Mouse (Mus musculus) adrenal gland, postnatal 25 days (tissue): ENCODE measurements around the gene Rps5. TPM values are rescaled to one million over a fixed set of nuclear protein-coding genes. Genes with fewer than 3 reads are reported as not detected.
"Not testable (repeated sequence)": the region's sequence is repeated elsewhere in the genome, so short reads cannot be mapped to it uniquely, and the experiment has no call there.

ENCODE experiments used
- DNase-seq: peaks from one replicate; pipeline ENCODE4 v3.0.0; 2021; ENCODE audit warnings: mixed read lengths
- total RNA-seq: library from RNA; stranded (reverse); gene quantifications from 2 replicates; pipeline ENCODE4 v1.2.3, GENCODE M21; 2021

Rps5 gene
- total RNA-seq, 1 experiment from 2014 or later = 881 TPM

DNA sequence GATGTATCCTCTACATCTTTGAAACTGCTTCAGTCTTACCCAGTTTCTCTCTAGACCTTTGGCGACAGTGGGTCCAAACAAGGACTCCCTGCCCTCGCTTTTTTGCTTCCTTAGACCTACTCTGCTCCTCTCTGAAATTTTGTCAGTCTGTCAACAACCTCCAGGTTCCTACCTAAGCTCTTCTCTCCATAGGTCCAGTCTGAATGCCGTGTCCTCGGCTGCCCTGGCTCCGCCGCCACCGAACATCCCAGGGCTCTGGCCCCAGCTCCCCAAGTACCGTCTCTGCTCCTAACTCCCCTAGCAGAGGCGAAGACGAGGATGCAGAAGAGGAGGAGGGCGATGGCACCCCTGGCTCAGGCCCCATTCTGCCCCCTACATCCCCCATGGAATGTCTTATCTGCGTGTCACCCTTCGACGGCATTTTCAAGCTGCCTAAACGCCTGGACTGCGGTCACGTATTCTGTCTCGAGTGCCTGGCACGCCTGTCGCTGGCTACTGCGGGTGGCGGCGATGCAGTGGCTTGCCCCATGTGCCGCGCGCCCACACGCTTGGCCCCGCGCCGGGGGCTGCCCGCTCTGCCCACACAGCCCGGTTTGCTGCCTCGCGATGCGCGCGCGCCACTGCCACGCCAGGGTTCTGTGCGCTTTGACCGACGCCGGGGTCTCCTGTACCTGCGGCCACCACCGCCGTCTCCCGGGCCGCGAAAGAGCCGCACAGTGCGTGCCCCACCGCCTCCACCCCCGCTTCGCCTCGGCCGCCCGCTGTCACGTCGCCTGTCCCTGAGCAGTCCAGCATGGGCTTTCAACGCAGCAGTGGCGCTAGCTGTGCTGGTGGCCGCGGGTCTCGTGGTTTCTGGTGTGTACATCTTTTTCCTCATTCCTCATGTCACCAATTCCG, 5.9 kb downstream of the Rps5 start:
- DNase-seq = peak; percentile 31

- DNase-seq = no peak
These were observed 11.6 kb downstream of the Rps5 start for GRCm38 (mm10) chr7:12933615-12934140.

- no peak for DNase-seq
These were observed 12.7 kb downstream of the Rps5 start for GRCm38 (mm10) chr7:12934808-12935207.

- not testable (repeated sequence) for DNase-seq
These were observed 15.2 kb downstream of the Rps5 start for GRCm38 (mm10) chr7:12937254-12937803.

GRCm38 (mm10) chr7:12940599-12940998, 18.5 kb downstream of the Rps5 start:
- DNase-seq = no peak

- DNase-seq = no peak
These were observed 21.4 kb downstream of the Rps5 start for GRCm38 (mm10) chr7:12943488-12943887.

DNA sequence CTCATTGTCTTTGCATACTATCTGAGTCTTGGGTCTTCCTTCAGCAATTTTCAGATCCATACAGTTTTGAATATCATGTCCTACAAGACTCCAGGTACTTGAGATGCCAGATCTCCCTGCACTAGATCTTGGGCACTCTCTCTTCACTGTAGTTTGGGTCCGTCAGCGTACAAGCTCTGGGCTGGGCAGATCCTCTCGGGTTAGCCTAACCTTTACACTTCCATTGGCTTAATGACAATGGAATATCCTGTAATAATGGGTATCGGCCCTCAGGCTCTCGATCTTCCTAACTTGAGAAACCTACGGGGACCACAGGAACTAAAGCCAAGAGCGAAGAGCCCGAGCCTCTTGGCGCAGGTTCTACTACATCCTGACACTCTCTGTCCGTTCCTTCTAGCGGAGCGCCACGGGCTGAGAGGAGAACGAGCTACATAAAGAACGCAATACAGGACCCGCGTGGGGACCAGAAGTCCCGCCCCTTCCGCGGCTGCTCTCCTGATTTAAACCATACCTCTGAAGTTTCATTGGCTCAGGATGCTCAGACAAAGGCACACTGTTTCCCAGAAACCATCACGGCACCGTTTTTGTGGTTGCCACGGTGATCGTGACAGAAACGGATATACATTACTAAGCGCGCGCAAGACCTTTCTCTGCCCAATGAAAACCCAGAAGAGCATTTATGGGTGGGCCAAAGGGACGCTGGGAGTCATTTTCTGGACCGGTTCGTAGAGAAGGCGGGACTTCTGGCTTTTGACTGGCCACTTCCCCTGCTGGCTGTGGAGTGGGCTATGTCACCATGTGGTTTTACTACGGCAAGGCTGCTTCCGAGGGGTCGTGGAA, 27.2 kb downstream of the Rps5 start:
- peak; percentile 88 for DNase-seq

DNA sequence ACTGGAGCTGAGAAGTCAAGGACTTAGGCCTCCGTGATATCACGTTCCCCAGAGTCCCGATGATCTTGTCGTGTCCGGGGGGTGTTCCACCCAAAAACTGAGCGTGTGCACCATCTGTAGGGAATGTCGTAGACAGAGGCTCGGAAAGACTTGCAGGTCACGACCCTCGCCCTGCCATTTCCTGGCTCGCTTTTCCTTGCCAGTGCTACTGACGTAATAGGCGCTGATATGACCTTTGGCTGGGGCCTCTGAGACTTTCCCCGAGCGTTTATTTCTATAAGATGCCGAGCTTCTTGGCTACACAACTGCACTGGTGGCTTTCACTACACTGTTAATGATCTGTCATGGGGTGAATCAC, 27.8 kb downstream of the Rps5 start:
- no peak for DNase-seq

DNA sequence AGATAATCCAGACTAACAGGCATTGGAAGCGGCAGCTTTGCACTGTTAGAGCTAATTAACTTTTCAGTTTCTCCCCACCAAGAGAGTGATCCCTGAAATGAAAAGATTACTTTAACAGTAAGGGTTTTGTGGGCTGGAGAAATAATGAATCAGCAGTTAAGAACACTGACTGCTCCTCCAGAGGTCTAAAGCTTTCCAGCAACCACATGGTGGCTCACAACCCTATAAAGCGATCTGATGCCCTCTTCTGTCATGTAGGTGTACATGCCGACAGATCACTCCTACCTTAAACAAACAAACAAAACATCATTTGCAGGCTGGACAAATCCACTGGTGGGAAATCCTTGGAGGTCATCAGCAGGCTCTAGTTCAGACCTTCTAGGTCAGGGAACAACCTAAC, 32.8 kb downstream of the Rps5 start:
- no peak for DNase-seq

- DNase-seq = no peak
These were observed 35.4 kb downstream of the Rps5 start for GRCm38 (mm10) chr7:12957511-12957910.

GRCm38 (mm10) chr7:12958948-12959347, 36.9 kb downstream of the Rps5 start:
- DNase-seq = no peak

GRCm38 (mm10) chr7:12959718-12960117, 37.6 kb downstream of the Rps5 start:
- DNase-seq = no peak

DNA sequence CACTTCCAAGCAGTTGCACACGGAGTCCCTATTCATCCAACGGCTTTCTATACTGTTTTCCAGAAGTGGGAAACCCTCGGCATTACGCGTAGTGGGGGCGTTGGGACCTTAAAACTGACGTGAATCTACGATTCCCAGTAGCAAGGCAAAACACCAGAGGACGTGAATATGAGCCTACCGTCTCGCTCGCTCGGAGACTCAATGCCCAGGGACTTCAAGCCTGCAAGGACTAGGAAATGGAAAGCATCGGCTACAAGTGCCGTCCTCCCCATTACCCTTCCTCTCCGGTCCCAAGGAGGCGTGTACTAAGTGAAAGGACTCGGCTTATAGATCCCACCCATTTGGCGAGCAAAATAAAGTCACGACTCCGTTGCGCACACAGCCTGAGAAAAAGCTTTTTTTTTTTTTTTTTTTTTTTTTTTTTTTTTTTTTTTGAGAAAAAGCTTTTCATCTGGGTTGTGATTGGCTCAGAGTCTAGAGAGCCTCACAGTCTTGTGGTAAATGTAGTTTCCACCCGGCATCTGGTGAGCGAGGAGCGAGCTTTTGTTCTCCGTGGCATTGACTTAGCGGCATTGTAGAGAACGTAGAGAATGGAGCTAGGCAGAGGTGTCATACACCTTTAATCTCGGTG, 39.5 kb downstream of the Rps5 start:
- DNase-seq = peak; percentile 25

GRCm38 (mm10) chr7:12965678-12966091, 43.6 kb downstream of the Rps5 start, which contains the start of gene Zfp324:
Gene Zfp324, plus strand, starts transcription at chr7:12965838.
- peak; percentile 89 for DNase-seq

GRCm38 (mm10) chr7:12966104-12966845, 44.2 kb downstream of the Rps5 start:
- DNase-seq = peak; percentile 78

GRCm38 (mm10) chr7:12970906-12971305, 48.8 kb downstream of the Rps5 start:
- DNase-seq = no peak

Other genes starting within 250 kb of the Rps5 start
- gene Vmn2r55, start 237.3 kb upstream of the Rps5 start, total RNA-seq = not detected in 2 replicates
- not detected in 2 replicates for gene Vmn2r56, start 187.3 kb upstream of the Rps5 start, total RNA-seq
- gene Zscan18, start 118.7 kb upstream of the Rps5 start, total RNA-seq = 5.8 and 8.1 TPM in 2 replicates
- gene Zfp329, start 103.4 kb upstream of the Rps5 start, total RNA-seq = 15.1 and 15.2 TPM in 2 replicates
- gene Zfp110, start 87.5 kb upstream of the Rps5 start, total RNA-seq = 23.1 and 27.2 TPM in 2 replicates
- gene Zfp128, start 41.1 kb upstream of the Rps5 start, total RNA-seq = 3.6 and 3.7 TPM in 2 replicates
- 13.6 and 17.5 TPM in 2 replicates for gene Zscan22, start 24.5 kb upstream of the Rps5 start, total RNA-seq
- 0.18 and 0.29 TPM in 2 replicates for gene Rnf225, start 5.1 kb downstream of the Rps5 start, total RNA-seq
- gene Zfp324, start 43.5 kb downstream of the Rps5 start, total RNA-seq = 12.8 and 13.1 TPM in 2 replicates
- 8.0 and 9.0 TPM in 2 replicates for gene Zfp446, start 55.6 kb downstream of the Rps5 start, total RNA-seq
- 6.2 TPM in 1 of 2 replicates, not detected in the other for gene Slc27a5, start 75.9 kb downstream of the Rps5 start, total RNA-seq
- 273 and 297 TPM in 2 replicates for gene Trim28, start 76.8 kb downstream of the Rps5 start, total RNA-seq
- 15.3 and 16.1 TPM in 2 replicates for gene Zbtb45, start 87.7 kb downstream of the Rps5 start, total RNA-seq
- 218 and 223 TPM in 2 replicates for gene Chmp2a, start 112.5 kb downstream of the Rps5 start, total RNA-seq
- gene Ube2m, start 116.0 kb downstream of the Rps5 start, total RNA-seq = 170 and 192 TPM in 2 replicates
- 3.8 and 4.1 TPM in 2 replicates for gene Mzf1, start 132.5 kb downstream of the Rps5 start, total RNA-seq
- gene Vmn1r85, start 172.9 kb downstream of the Rps5 start, total RNA-seq = not detected in 2 replicates
- not detected in 2 replicates for gene Vmn1r86, start 197.6 kb downstream of the Rps5 start, total RNA-seq
- gene Vmn1r87, start 217.9 kb downstream of the Rps5 start, total RNA-seq = not detected in 2 replicates
- gene Vmn1r88, start 237.3 kb downstream of the Rps5 start, total RNA-seq = 0.12 TPM in 1 of 2 replicates, not detected in the other